Mouse (Mus musculus): ENCODE measurements around the gene Flnb.

Gene Flnb

GRCm38 (mm10) chr14:7945261-7945660, 127.5 kb downstream of the Flnb start:
- DNase-seq, result no peak

- DNase-seq, result no peak
Observed at GRCm38 (mm10) chr14:7951234-7951633, 133.5 kb downstream of the Flnb start.

DNA sequence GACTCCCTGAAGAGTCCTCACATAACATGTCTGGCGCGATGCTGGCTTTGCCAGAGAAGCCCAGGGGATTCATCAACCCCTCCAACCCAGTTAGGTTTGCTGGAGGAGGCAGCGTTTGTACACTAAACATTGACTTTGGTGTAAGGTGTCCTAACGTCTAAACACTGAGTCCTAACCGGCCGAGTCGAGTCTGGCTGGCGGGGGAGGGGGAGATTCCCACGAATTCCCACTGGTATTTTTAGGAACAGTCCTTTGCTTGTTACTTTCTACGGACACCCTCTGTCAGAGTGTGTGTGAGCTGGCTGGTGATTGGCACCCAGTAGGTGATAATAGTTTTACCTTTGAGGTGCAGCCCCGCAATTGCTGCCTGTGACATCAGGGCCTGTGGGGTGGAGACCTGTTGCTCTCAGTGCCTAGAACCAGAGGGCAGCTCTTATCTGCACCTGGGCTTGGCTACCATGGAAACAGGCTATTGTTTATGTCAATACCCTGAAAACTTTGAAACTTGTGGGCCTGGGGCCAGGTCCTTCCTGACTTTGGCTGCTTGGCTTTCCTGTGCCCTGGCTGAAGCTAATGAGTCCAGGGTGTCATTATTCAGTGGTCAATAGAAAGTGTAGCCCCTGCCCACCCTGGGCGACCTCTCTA, 135.0 kb downstream of the Flnb start:
- peak; percentile 54 to 76 for DNase-seq

GRCm38 (mm10) chr14:7954071-7954471, 136.3 kb downstream of the Flnb start:
- DNase-seq, result no peak

DNA sequence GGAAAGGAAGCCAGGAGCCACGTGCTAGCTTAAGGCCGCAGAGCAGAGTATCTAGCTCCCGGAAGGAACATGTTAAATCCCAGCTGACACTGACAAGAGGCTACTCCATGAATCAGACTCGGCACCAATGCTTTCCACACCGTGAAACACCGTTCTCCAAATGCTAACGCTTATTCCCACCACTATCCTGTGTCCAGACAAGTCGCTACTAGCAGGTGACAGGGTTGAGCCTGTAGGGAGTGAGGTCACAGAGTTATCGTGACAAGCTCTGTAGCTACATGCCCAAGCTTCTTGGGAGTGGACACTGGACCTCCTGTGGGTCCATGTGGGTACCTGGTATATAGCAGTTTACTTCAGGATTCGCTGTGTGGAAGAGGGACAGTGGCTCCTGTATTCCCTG, 138.7 kb downstream of the Flnb start:
- no peak for DNase-seq

DNA sequence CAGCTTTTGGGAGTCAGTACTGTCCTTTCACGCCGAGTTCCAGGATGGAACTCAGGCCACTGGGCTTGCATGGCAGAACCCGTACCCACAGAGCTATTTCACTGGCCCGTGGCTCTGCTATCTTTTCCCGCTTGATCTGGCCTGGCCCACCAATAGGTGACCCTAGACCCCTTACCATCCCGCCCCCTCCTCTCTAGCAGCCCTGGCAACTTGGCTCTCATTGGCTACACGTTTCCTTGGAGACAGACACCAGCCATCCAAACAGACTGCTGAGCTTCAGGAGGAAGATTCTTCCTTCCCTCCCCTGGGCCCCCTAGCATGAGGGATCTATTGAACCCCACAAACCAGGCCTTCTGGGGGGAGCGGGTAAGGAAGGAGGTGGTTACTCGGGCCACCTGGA, 139.3 kb downstream of the Flnb start, which contains the start of gene Gm45521:
Gene Gm45521, plus strand, starts transcription at position 240 of the 400 bp plus-strand sequence.
- no peak for DNase-seq

GRCm38 (mm10) chr14:7960616-7961015, 142.9 kb downstream of the Flnb start:
- DNase-seq, result no peak

GRCm38 (mm10) chr14:7961714-7962113, 144.0 kb downstream of the Flnb start:
- DNase-seq, result no peak

- DNase-seq, result no peak
Observed at GRCm38 (mm10) chr14:7962626-7963025, 144.9 kb downstream of the Flnb start.

DNA sequence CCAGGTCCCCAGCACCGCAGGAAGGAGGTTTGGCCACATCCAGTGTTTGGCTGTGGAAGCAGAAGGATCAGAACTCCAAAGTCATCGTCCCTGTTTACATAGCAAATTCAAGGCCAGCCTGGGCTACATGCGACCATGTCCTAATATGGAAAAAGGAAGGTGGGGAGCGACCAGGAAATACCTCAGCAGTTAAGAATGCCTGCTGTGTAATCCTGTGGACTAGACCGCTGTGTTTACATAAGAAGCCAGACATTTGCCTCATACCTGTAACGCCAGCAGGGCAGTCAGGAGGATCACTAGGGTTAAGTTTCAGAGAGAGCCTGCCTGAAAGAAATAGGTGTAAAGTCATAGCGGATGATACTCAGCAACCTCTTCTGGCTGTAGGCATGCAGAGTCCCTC, 145.4 kb downstream of the Flnb start:
- DNase-seq, result no peak

- DNase-seq, result peak; percentile 56 to 86
Observed at GRCm38 (mm10) chr14:7964219-7964889, 146.6 kb downstream of the Flnb start.

- DNase-seq, result no peak
Observed at GRCm38 (mm10) chr14:7971889-7972493, 154.2 kb downstream of the Flnb start.

GRCm38 (mm10) chr14:7974643-7975042, 156.9 kb downstream of the Flnb start:
- DNase-seq, result no peak

DNA sequence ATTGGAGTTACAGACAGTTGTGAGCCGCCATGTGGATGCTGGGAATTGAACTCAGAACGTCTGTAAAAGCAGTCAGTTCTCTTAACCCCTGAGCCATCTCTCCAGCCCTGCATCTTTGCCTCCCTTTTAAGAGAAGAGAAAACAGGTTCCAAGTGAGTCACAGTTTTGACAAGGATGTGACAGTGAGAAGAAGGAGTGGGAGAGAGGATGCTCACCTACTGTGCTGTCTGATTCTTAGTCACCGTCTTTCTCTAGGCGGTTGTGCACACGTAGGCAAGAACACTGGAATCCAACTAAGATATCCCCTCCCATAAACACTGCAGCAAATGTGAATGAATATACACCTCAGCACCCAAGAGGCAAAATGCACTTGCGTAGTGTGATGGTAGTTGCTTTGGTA, 157.4 kb downstream of the Flnb start:
- DNase-seq, result no peak

DNA sequence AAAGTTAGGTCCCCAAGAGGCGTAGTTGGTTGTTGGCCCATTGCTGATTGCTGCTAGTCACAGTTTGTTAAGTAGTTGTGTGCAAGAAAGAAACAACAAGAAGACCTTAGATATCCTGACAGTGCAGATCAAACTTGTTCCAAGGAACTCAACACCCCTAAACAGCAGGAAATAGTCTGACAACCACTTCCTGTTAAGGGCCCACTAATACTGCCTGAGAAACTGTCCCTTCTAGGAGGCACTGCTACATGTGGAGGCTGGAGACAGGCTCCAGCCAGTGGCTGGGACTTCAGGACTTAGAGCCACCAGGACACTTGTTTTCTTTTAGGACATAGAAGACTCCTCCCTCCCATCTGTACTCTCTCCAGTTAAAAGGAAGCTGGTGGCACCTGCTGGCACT, 159.7 kb downstream of the Flnb start:
- DNase-seq, result no peak

- no peak for DNase-seq
Observed at GRCm38 (mm10) chr14:7978183-7978582, 160.4 kb downstream of the Flnb start.

GRCm38 (mm10) chr14:7981226-7981625, 163.5 kb downstream of the Flnb start:
- DNase-seq, result no peak

GRCm38 (mm10) chr14:7986913-7987312, 169.2 kb downstream of the Flnb start:
- no peak for DNase-seq

- no peak for DNase-seq
Observed at GRCm38 (mm10) chr14:7989371-7989770, 171.6 kb downstream of the Flnb start.

DNA sequence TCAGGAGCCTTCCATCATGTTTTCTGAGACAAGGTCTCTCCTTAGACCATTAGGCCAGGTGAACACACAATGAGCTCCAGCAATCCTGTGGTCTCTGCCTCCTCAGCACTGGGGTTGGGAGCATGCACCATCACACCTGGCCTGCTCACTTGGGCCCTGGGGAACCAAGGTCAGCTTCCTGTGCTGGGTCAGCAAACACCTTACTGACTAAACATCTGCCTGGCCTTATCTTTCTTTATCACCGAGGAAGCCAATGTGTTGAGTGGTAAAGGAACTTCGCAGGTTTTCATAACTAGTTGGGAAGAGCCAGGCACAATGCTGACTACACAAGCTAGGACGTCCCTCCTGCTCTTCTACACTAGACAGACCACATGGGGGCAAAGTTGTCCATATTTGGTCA, 172.2 kb downstream of the Flnb start:
- no peak for DNase-seq

DNA sequence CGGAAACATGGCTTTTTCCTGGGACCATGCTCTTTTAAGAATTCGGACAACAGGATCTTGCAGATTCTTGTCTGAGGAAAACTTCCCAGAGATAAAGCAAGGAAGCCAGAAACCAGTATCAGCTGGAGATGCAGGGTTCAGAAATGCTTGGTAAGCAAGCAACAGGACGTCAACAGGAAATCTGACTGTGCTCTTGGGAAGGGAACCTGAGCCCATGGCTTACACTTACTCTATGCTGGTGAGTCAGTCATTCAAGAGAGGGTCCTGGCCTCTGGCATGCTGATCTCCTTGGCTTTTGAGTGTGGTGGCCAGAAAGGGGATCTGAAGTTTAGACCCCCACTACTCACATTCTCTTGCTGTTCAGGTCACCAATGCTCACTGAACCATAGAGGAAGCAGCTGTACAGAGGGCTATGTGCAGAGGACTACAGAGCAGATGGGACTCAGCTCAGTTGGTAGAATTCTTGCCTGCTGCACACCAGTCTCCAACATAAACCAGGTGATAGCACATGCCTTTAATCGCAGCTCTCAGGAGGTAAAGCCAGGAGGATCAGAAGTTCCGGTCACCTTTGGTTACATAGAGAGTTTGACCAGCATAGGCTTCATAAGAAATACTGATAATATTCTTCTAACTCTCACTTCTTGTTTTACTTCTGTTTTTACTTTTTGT, 173.5 kb downstream of the Flnb start:
- DNase-seq, result no peak

DNA sequence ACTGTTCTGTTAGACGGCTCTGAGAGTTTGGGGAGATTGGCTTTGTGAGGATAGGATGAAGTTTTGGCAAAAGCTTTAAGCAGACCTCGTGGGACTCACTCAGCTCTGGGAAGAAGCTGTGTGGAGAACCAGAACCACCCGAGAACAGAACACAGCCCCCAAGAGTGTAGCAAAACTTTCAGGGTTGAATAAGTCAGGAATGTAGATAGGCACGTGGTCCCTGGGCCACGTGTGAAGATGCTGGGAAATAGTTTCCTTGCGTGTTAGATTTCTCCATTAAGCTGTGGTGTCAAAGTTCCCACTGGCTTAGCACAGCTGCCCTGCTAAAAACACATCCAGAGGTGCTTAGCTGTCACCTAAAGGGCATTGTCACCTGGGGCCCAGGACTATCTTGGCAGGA, 174.4 kb downstream of the Flnb start:
- DNase-seq, result no peak

DNA sequence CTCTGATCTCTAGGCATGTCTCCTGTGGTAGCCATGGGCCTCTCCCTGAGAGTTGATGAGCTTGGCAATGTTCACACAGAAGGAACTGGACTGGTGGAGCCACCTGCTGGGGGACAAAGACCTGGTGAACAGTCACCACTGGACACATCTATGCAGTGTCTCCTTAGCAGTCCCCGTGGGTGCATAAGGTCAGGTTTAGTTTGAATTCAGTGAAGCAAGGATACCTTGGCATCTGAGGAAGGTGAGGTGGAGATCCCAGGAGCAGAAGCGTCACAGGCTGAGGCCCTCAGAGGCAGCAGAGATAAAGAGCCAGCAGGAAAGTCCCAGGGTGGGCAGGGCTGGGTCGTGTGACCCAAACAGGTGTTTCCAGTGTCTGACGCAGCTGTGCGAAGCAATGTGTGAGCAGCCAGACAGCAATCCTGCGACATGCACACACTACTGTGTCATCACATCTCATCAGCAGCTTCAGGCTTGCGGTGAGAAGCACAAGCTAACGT, 176.6 kb downstream of the Flnb start, which contains the start of gene Dnase1l3:
Gene Dnase1l3, minus strand, starts transcription at position 303 of the 497 bp plus-strand sequence.
- DNase-seq, result peak; percentile 67 to 76
